Mouse (Mus musculus) ES-E14 (cell line): ENCODE data around the gene Pde6b. TPM values are rescaled to one million over a fixed set of nuclear protein-coding genes. Genes with fewer than 3 reads are reported as not detected.

Experiments
- DNase-seq: peaks from one replicate; pipeline ENCODE4 v3.0.0-alpha.2; 2013; ENCODE audit warnings: low read depth, low spot score
- H3K27ac ChIP-seq: 2 replicates; pipeline ENCODE4 v1.5.1; 2012; ENCODE audit warnings: low read depth, mild to moderate bottlenecking, low read length, moderate library complexity, mixed read lengths; ENCODE audit not compliant: poor library complexity, insufficient read depth, severe bottlenecking
- H3K36me3 ChIP-seq: 2 replicates; pipeline ENCODE4 v1.6.1; 2012; ENCODE audit warnings: mild to moderate bottlenecking, low read length, moderate library complexity, mixed read lengths; ENCODE audit not compliant: control insufficient read depth, poor library complexity, insufficient read depth, severe bottlenecking
- H3K4me1 ChIP-seq, 2 experiments: fragments of 150-350 bp in 1 of 2; sonication (generic) in 1 of 2; 2 replicates each; pipeline ENCODE4 v1.6.1; 2012; ENCODE audit warnings: low read length in 2 of 2, mild to moderate bottlenecking in 1 of 2, mixed read lengths in 1 of 2; ENCODE audit not compliant: control insufficient read depth in 2 of 2, insufficient read depth in 2 of 2, poor library complexity in 1 of 2
- H3K4me3 ChIP-seq, 2 experiments: fragments of 150-350 bp in 1 of 2; sonication (generic) in 1 of 2; 2 replicates each; pipeline ENCODE4 v1.5.1; 2012; ENCODE audit warnings: low read length in 2 of 2, low read depth in 1 of 2, mild to moderate bottlenecking in 1 of 2, mixed read lengths in 1 of 2; ENCODE audit not compliant: insufficient read depth in 1 of 2, poor library complexity in 1 of 2, severe bottlenecking in 1 of 2
- H3K9ac ChIP-seq: 2 replicates; pipeline ENCODE4 v1.6.1; 2012; ENCODE audit warnings: low read depth, mild to moderate bottlenecking, low read length, mixed read lengths; ENCODE audit not compliant: poor library complexity, insufficient read depth, severe bottlenecking
- H3K9me3 ChIP-seq: fragments of 150-350 bp; sonication (generic); 2 replicates; pipeline ENCODE4 v1.6.1; 2012; ENCODE audit warnings: low read depth, mild to moderate bottlenecking, low read length; ENCODE audit not compliant: control insufficient read depth, insufficient read depth
- CHD2 ChIP-seq: IDR thresholded peaks from 2 replicates; pipeline ENCODE4 v1.6.1; 2014; ENCODE audit warnings: mild to moderate bottlenecking, low read depth, low read length, inconsistent platforms
- HCFC1 ChIP-seq: IDR thresholded peaks from 2 replicates; pipeline ENCODE4 v1.6.1; 2012; ENCODE audit warnings: low read length, inconsistent platforms, borderline replicate concordance; ENCODE audit not compliant: insufficient read depth
- MAFK ChIP-seq: IDR thresholded peaks from 2 replicates; pipeline ENCODE4 v1.6.1; 2014; ENCODE audit warnings: mild to moderate bottlenecking, low read depth, low read length, inconsistent platforms; ENCODE audit not compliant: insufficient read depth
- ZC3H11A ChIP-seq: IDR thresholded peaks from 2 replicates; pipeline ENCODE4 v1.6.1; 2012; ENCODE audit warnings: low read depth, mild to moderate bottlenecking, inconsistent platforms, low read length, borderline replicate concordance
- ZNF384 ChIP-seq: IDR thresholded peaks from 2 replicates; pipeline ENCODE4 v1.6.1; 2012; ENCODE audit warnings: low read depth, low read length, inconsistent platforms
- in situ Hi-C, 2 experiments: fragments of 600-800 bp; cut with MboI; formaldehyde crosslinking; loops; one replicate each; pipeline ENCODE4 v1.15.1; 2025; ENCODE audit warnings: low sequenced_read_pairs in 2 of 2, inconsistent platforms in 1 of 2; ENCODE audit not compliant: unreplicated experiment in 2 of 2
- total RNA-seq: library from RNA; depleted of rRNA; stranded (reverse); fragments of 300-350 nt; gene quantifications from 2 replicates; pipeline ENCODE4 v1.2.3, GENCODE M21; 2012; rRNA removed

Pde6b gene
- total RNA-seq, 1 experiment = 0.04 TPM

GRCm38 (mm10) chr5:108466647-108467046 lies 78.5 kb downstream of the Pde6b start:
- Histone ChIP-seq H3K36me3 (peaks cover 2% of the 10 kb centered on the region; the same call in 1 of the 2 replicates), H3K27ac (no peak overlapping the region), H3K9ac (no peak overlapping the region), H3K9me3 (no peaks in the 10 kb centered on the region), H3K4me1 (peaks cover 0 to 8% of the 10 kb centered on the region in 2 experiments; a peak in 1 of 4 replicates), H3K4me3 (no peak overlapping the region)
- TF ChIP-seq HCFC1 (no peak), ZNF384 (no peak), ZC3H11A (no peak), MAFK (no peak), CHD2 (no peak)
- in situ Hi-C loops = no loop called here
- DNase-seq = no peak

- DNase-seq = no peak
- Histone ChIP-seq H3K4me1 (0 out of 4 replicates have a peak, but pooled peaks cover 0 to 1% of the 10 kb centered on the region in 2 experiments), H3K27ac (no peak overlapping the region), H3K4me3 (no peak overlapping the region), H3K9ac (no peak overlapping the region), H3K36me3 (peaks cover 7% of the 10 kb centered on the region), H3K9me3 (no peaks in the 10 kb centered on the region)
- TF ChIP-seq ZC3H11A (no peak), CHD2 (no peak), HCFC1 (no peak), MAFK (no peak), ZNF384 (no peak)
- in situ Hi-C loops = no loop called here
Measured at GRCm38 (mm10) chr5:108469617-108470016, 81.4 kb downstream of the Pde6b start.

GRCm38 (mm10) chr5:108473737-108474136 lies 85.5 kb downstream of the Pde6b start:
- 0 out of 4 replicates have a peak, but pooled peaks cover 0 to 1% of the 10 kb centered on the region in 2 experiments for H3K4me1 ChIP-seq
- peaks cover 21% of the 10 kb centered on the region for H3K36me3 ChIP-seq
- H3K9me3 ChIP-seq = no peaks in the 10 kb centered on the region
- H3K27ac ChIP-seq = no peak overlapping the region
- no peak for DNase-seq
- in situ Hi-C loops = no loop called here
- no peak overlapping the region for H3K4me3 ChIP-seq
- H3K9ac ChIP-seq = no peak overlapping the region
- TF ChIP-seq ZC3H11A (no peak), HCFC1 (no peak), CHD2 (no peak), MAFK (no peak), ZNF384 (no peak)

GRCm38 (mm10) chr5:108475977-108476376 lies 87.8 kb downstream of the Pde6b start:
- no peak overlapping the region for H3K27ac ChIP-seq
- no peak overlapping the region for H3K4me3 ChIP-seq
- TF ChIP-seq CHD2 = no peak
- TF ChIP-seq HCFC1 = no peak
- no peak for TF ChIP-seq ZC3H11A
- TF ChIP-seq ZNF384 = no peak
- no peak for TF ChIP-seq MAFK
- in situ Hi-C loops = no loop called here
- H3K4me1 ChIP-seq = no peaks in the 10 kb centered on the region
- peaks cover 21% of the 10 kb centered on the region for H3K36me3 ChIP-seq
- no peaks in the 10 kb centered on the region for H3K9me3 ChIP-seq
- no peak for DNase-seq
- H3K9ac ChIP-seq = no peak overlapping the region

Other genes starting within 250 kb of the Pde6b start
- gene Dr1, start 119.5 kb upstream of the Pde6b start, total RNA-seq = 14.5 and 22.8 TPM in 2 replicates
- gene Pigg, start 75.8 kb upstream of the Pde6b start, total RNA-seq = 17.8 and 21.8 TPM in 2 replicates
- gene Gm42517, start 20.5 kb upstream of the Pde6b start, total RNA-seq = 0.16 and 0.45 TPM in 2 replicates
- gene Atp5k, start 46.1 kb downstream of the Pde6b start, total RNA-seq = 510 and 685 TPM in 2 replicates
- 0.36 and 0.79 TPM in 2 replicates for gene Mfsd7a, start 60.5 kb downstream of the Pde6b start, total RNA-seq
- gene Pcgf3, start 72.8 kb downstream of the Pde6b start, total RNA-seq = 29.1 and 29.6 TPM in 2 replicates
- gene Cplx1, start 161.6 kb downstream of the Pde6b start, total RNA-seq = 0.58 and 0.85 TPM in 2 replicates
- 44.8 and 49.1 TPM in 2 replicates for gene Gak, start 241.4 kb downstream of the Pde6b start, total RNA-seq
- gene Tmem175, start 241.4 kb downstream of the Pde6b start, total RNA-seq = 14.1 and 14.5 TPM in 2 replicates